Mouse (Mus musculus) stomach, embryonic 15.5 days (tissue): Measurements from ENCODE around the gene Caln1. TPM values are rescaled to one million over a fixed set of nuclear protein-coding genes. Genes with fewer than 3 reads are reported as not detected.

ENCODE experiments used
- ATAC-seq: fragments of 200-750 bp; cut with Nextera tagmentation; 2 replicates; pipeline ENCODE4 v1.8.0; 2017; ENCODE audit warnings: low read depth, moderate number of reproducible peaks, moderate TSS enrichment; ENCODE audit not compliant: insufficient read depth, low FRiP score
- H3K27ac ChIP-seq: fragments of 300-500 bp; sonication (generic); 2 replicates; pipeline ENCODE4 v1.5.1; 2015; ENCODE audit warnings: mild to moderate bottlenecking, inconsistent platforms
- H3K27me3 ChIP-seq: fragments of 300-500 bp; sonication (generic); replicated peaks from 2 replicates; pipeline ENCODE4 v1.6.1; 2015; ENCODE audit warnings: inconsistent platforms
- H3K36me3 ChIP-seq: fragments of 300-500 bp; sonication (generic); 2 replicates; pipeline ENCODE4 v1.6.1; 2015; ENCODE audit warnings: inconsistent platforms
- H3K4me1 ChIP-seq: fragments of 300-500 bp; sonication (generic); 2 replicates; pipeline ENCODE4 v1.6.1; 2015; ENCODE audit warnings: inconsistent platforms
- H3K4me2 ChIP-seq: fragments of 300-500 bp; sonication (generic); 2 replicates; pipeline ENCODE4 v1.6.1; 2015; ENCODE audit warnings: mild to moderate bottlenecking, inconsistent platforms
- H3K4me3 ChIP-seq: fragments of 300-500 bp; sonication (generic); replicated peaks from 2 replicates; pipeline ENCODE4 v1.5.1; 2015; ENCODE audit warnings: inconsistent platforms
- H3K9ac ChIP-seq: fragments of 300-500 bp; sonication (generic); 2 replicates; pipeline ENCODE4 v1.6.1; 2015; ENCODE audit warnings: inconsistent platforms
- H3K9me3 ChIP-seq: fragments of 300-500 bp; sonication (generic); 2 replicates; pipeline ENCODE4 v1.6.1; 2016; ENCODE audit warnings: inconsistent platforms
- WGBS: fragments of 180-500 bp; shearing (Covaris S2); methylation state at CpG from one replicate; pipeline ENCODE4 v1.1.7; 2015; 5-methylcytosine and 5-hydroxymethylcytosine counted together
- polyA plus RNA-seq: library from polyadenylated mRNA; unstranded; fragments of >200 nt; fragmentation: Nextera tagmentation; extraction: Ambion mirVana; gene quantifications from 2 replicates; pipeline ENCODE4 v1.2.1, GENCODE M21; 2015

Gene Caln1
- polyA plus RNA-seq, 1 experiment from 2014 or later: 0.05 TPM

- no peaks in the 10 kb centered on the region for H3K27me3 ChIP-seq
- 67% methylated on average over 3 of the region's 3 CpGs for WGBS
These were observed 338.5 kb downstream of the Caln1 start for GRCm38 (mm10) chr5:130707755-130708154.

GRCm38 (mm10) chr5:130708616-130709015 is 339.4 kb downstream of the Caln1 start:
- Histone ChIP-seq H3K9ac (no peak overlapping the region), H3K4me2 (no peak overlapping the region), H3K4me3 (no peak overlapping the region), H3K36me3 (no peaks in the 10 kb centered on the region), H3K4me1 (no peaks in the 10 kb centered on the region), H3K27me3 (no peaks in the 10 kb centered on the region), H3K9me3 (no peaks in the 10 kb centered on the region), H3K27ac (no peak overlapping the region)
- 66% methylated on average over 4 of the region's 4 CpGs for WGBS
- no peak for ATAC-seq

More at GRCm38 (mm10) chr5:130707755-130708154, 338.5 kb downstream of the Caln1 start:
- Histone ChIP-seq H3K36me3 (no peaks in the 10 kb centered on the region), H3K9me3 (no peaks in the 10 kb centered on the region), H3K4me3 (no peak overlapping the region), H3K27ac (no peak overlapping the region), H3K4me2 (no peak overlapping the region), H3K4me1 (no peaks in the 10 kb centered on the region), H3K9ac (no peak overlapping the region)
- no peak for ATAC-seq

- no peak for ATAC-seq
- no peak overlapping the region for H3K27ac ChIP-seq
- no peaks in the 10 kb centered on the region for H3K9me3 ChIP-seq
- no peaks in the 10 kb centered on the region for H3K4me1 ChIP-seq
- no peak overlapping the region for H3K4me3 ChIP-seq
- H3K36me3 ChIP-seq: no peaks in the 10 kb centered on the region
- no peak overlapping the region for H3K4me2 ChIP-seq
- H3K27me3 ChIP-seq: no peaks in the 10 kb centered on the region
- no peak overlapping the region for H3K9ac ChIP-seq
- 74% methylated on average over 2 of the region's 2 CpGs for WGBS
These were observed 342.4 kb downstream of the Caln1 start for GRCm38 (mm10) chr5:130711643-130712042.

GRCm38 (mm10) chr5:130712281-130712680 is 343.0 kb downstream of the Caln1 start:
- 85% methylated on average over 1 of the region's 1 CpGs for WGBS
- Histone ChIP-seq H3K27me3 (no peaks in the 10 kb centered on the region), H3K4me3 (no peak overlapping the region), H3K4me2 (no peak overlapping the region), H3K27ac (no peak overlapping the region), H3K9ac (no peak overlapping the region), H3K9me3 (no peaks in the 10 kb centered on the region), H3K36me3 (no peaks in the 10 kb centered on the region), H3K4me1 (no peaks in the 10 kb centered on the region)
- no peak for ATAC-seq

- Histone ChIP-seq H3K4me2 (no peak overlapping the region), H3K4me3 (no peak overlapping the region), H3K27ac (no peak overlapping the region), H3K4me1 (no peaks in the 10 kb centered on the region), H3K27me3 (no peaks in the 10 kb centered on the region), H3K9me3 (no peaks in the 10 kb centered on the region), H3K9ac (no peak overlapping the region), H3K36me3 (no peaks in the 10 kb centered on the region)
- 74% methylated on average over 4 of the region's 4 CpGs for whole genome bisulfite sequencing
- no peak for ATAC-seq
These were observed 345.9 kb downstream of the Caln1 start for GRCm38 (mm10) chr5:130715181-130715580.

GRCm38 (mm10) chr5:130718385-130718784 is 349.1 kb downstream of the Caln1 start:
- Histone ChIP-seq H3K36me3 (no peaks in the 10 kb centered on the region), H3K27ac (no peak overlapping the region), H3K9ac (no peak overlapping the region), H3K9me3 (no peaks in the 10 kb centered on the region), H3K4me1 (no peaks in the 10 kb centered on the region), H3K4me2 (no peak overlapping the region), H3K4me3 (no peak overlapping the region), H3K27me3 (no peaks in the 10 kb centered on the region)
- ATAC-seq: no peak
- 61% methylated on average over 9 of the region's 9 CpGs for WGBS

- 88% methylated on average over 13 of the region's 13 CpGs for WGBS
These were observed 372.9 kb downstream of the Caln1 start for GRCm38 (mm10) chr5:130742171-130742570.

GRCm38 (mm10) chr5:130757517-130757916 is 388.3 kb downstream of the Caln1 start:
- Histone ChIP-seq H3K9ac (no peak overlapping the region), H3K27ac (no peak overlapping the region), H3K4me2 (no peak overlapping the region), H3K4me3 (no peak overlapping the region), H3K27me3 (no peaks in the 10 kb centered on the region), H3K4me1 (no peaks in the 10 kb centered on the region), H3K9me3 (no peaks in the 10 kb centered on the region), H3K36me3 (no peaks in the 10 kb centered on the region)
- 86% methylated on average over 3 of the region's 3 CpGs for WGBS
- ATAC-seq: no peak

More at GRCm38 (mm10) chr5:130742171-130742570, 372.9 kb downstream of the Caln1 start:
- no peak overlapping the region for H3K9ac ChIP-seq
- no peak overlapping the region for H3K4me2 ChIP-seq
- H3K36me3 ChIP-seq: no peaks in the 10 kb centered on the region
- no peak for ATAC-seq
- H3K27me3 ChIP-seq: no peaks in the 10 kb centered on the region
- no peaks in the 10 kb centered on the region for H3K9me3 ChIP-seq
- H3K27ac ChIP-seq: no peak overlapping the region
- H3K4me1 ChIP-seq: no peaks in the 10 kb centered on the region
- H3K4me3 ChIP-seq: no peak overlapping the region

GRCm38 (mm10) chr5:130765784-130766183 is 396.5 kb downstream of the Caln1 start:
- 92% methylated on average over 6 of the region's 6 CpGs for WGBS
- no peak overlapping the region for H3K4me2 ChIP-seq
- H3K27ac ChIP-seq: no peak overlapping the region
- no peaks in the 10 kb centered on the region for H3K9me3 ChIP-seq
- no peaks in the 10 kb centered on the region for H3K4me1 ChIP-seq
- no peak overlapping the region for H3K4me3 ChIP-seq
- no peaks in the 10 kb centered on the region for H3K27me3 ChIP-seq
- no peak for ATAC-seq
- no peaks in the 10 kb centered on the region for H3K36me3 ChIP-seq
- H3K9ac ChIP-seq: no peak overlapping the region

- no peak for ATAC-seq
- no peak overlapping the region for H3K27ac ChIP-seq
- H3K4me3 ChIP-seq: no peak overlapping the region
- no peaks in the 10 kb centered on the region for H3K9me3 ChIP-seq
- no peak overlapping the region for H3K4me2 ChIP-seq
- 72% methylated on average over 5 of the region's 5 CpGs for WGBS
- H3K4me1 ChIP-seq: no peaks in the 10 kb centered on the region
- H3K9ac ChIP-seq: no peak overlapping the region
- H3K27me3 ChIP-seq: no peaks in the 10 kb centered on the region
- no peaks in the 10 kb centered on the region for H3K36me3 ChIP-seq
These were observed 401.9 kb downstream of the Caln1 start for GRCm38 (mm10) chr5:130771061-130771741.

- WGBS: 89% methylated on average over 6 of the region's 6 CpGs
- Histone ChIP-seq H3K36me3 (no peaks in the 10 kb centered on the region), H3K9me3 (no peaks in the 10 kb centered on the region), H3K27me3 (no peaks in the 10 kb centered on the region), H3K4me2 (no peak overlapping the region), H3K27ac (no peak overlapping the region), H3K4me1 (no peaks in the 10 kb centered on the region), H3K9ac (no peak overlapping the region), H3K4me3 (no peak overlapping the region)
- ATAC-seq: no peak
These were observed 403.2 kb downstream of the Caln1 start for GRCm38 (mm10) chr5:130772491-130772890.

- WGBS: 73% methylated on average over 3 of the region's 3 CpGs
- Histone ChIP-seq H3K4me2 (no peak overlapping the region), H3K9me3 (no peaks in the 10 kb centered on the region), H3K4me1 (no peaks in the 10 kb centered on the region), H3K36me3 (no peaks in the 10 kb centered on the region), H3K27ac (no peak overlapping the region), H3K4me3 (no peak overlapping the region), H3K9ac (no peak overlapping the region), H3K27me3 (no peaks in the 10 kb centered on the region)
- ATAC-seq: no peak
These were observed 405.7 kb downstream of the Caln1 start for GRCm38 (mm10) chr5:130774946-130775345.
